Mouse (Mus musculus) Muller cell, postnatal 12 days (primary cell): ENCODE measurements around the gene Gtf2ird1.
A peak's percentile ranks its signal among the peaks of the same experiment; 100 is the strongest.

Experiments used
- DNase-seq: peaks from one replicate; pipeline ENCODE4 v3.0.0-alpha.2; 2015; ENCODE audit errors: inconsistent ontology term

The Gtf2ird1 gene

GRCm38 (mm10) chr5:134314068-134314674 is 142.3 kb downstream of the Gtf2ird1 start:
- DNase-seq: peak; percentile 77

GRCm38 (mm10) chr5:134313451-134314067 is 143.0 kb downstream of the Gtf2ird1 start:
- DNase-seq: peak; percentile 98

GRCm38 (mm10) chr5:134312691-134313450 is 143.6 kb downstream of the Gtf2ird1 start:
- peak; percentile 51 for DNase-seq

GRCm38 (mm10) chr5:134311894-134312411 is 144.6 kb downstream of the Gtf2ird1 start:
- no peak for DNase-seq

GRCm38 (mm10) chr5:134310201-134310600 is 146.3 kb downstream of the Gtf2ird1 start:
- DNase-seq: no peak

GRCm38 (mm10) chr5:134309345-134309744 is 147.2 kb downstream of the Gtf2ird1 start:
- no peak for DNase-seq
